Mouse (Mus musculus) CH12.LX (cell line): ENCODE measurements at regions not wholly inside any gene's neighbourhood (a gene's known extent, or its start where the extent isn't known, plus 50 kb on each side); places are given as distances from the start of the nearest gene placed in this dataset.

Experiments
- DNase-seq: peaks from one replicate; pipeline ENCODE4 v3.0.0-alpha.2; 2013; ENCODE audit errors: extremely low read depth
- H3K27ac ChIP-seq: 2 replicates; pipeline ENCODE4 v1.5.1; 2012; ENCODE audit warnings: low read depth, mild to moderate bottlenecking, control low read depth, moderate library complexity; ENCODE audit not compliant: insufficient read depth
- H3K27me3 ChIP-seq: replicated peaks from 2 replicates; pipeline ENCODE3; 2012; ENCODE audit warnings: inconsistent platforms
- H3K36me3 ChIP-seq, 2 experiments: replicated peaks in 1 of 2; 2 replicates each; pipeline versions ENCODE3 to v1.6.1; 2012; ENCODE audit warnings: inconsistent platforms in 1 of 2, low read length in 1 of 2, mild to moderate bottlenecking in 1 of 2, mixed read lengths in 1 of 2, moderate library complexity in 1 of 2; ENCODE audit not compliant: control insufficient read depth in 1 of 2, insufficient read depth in 1 of 2
- H3K4me1 ChIP-seq, 2 experiments: 2 replicates each; pipeline ENCODE4 v1.6.1; 2012; ENCODE audit warnings: inconsistent platforms in 1 of 2, moderate library complexity in 1 of 2; ENCODE audit not compliant: insufficient read depth in 2 of 2, control insufficient read depth in 1 of 2
- H3K4me2 ChIP-seq: 2 replicates; pipeline ENCODE4 v1.6.1; 2012; ENCODE audit warnings: low read depth, mild to moderate bottlenecking, control low read depth; ENCODE audit not compliant: poor library complexity, insufficient read depth, severe bottlenecking
- H3K4me3 ChIP-seq, 3 experiments: fragments of 150-350 bp in 1 of 3; sonication (generic) in 1 of 3; replicated peaks in 1 of 3; 2 replicates each; pipeline versions ENCODE3 to v1.5.1; 2011 to 2012; ENCODE audit warnings: low read depth in 2 of 3, low read length in 2 of 3, mild to moderate bottlenecking in 2 of 3, moderate library complexity in 2 of 3, control low read depth in 1 of 3, improper control_type of control experiment in 1 of 3, inconsistent platforms in 1 of 3, mixed read lengths in 1 of 3; ENCODE audit not compliant: poor library complexity in 1 of 3
- H3K79me2 ChIP-seq: replicated peaks from 2 replicates; pipeline ENCODE4 v1.6.1; 2012; ENCODE audit warnings: mild to moderate bottlenecking, moderate library complexity; ENCODE audit not compliant: control insufficient read depth, poor library complexity, insufficient read depth, severe bottlenecking; ENCODE audit errors: extremely low read depth
- H3K9ac ChIP-seq: 2 replicates; pipeline ENCODE4 v1.6.1; 2012; ENCODE audit warnings: low read depth, mild to moderate bottlenecking, control low read depth, moderate library complexity; ENCODE audit not compliant: insufficient read depth
- H3K9me3 ChIP-seq: replicated peaks from 2 replicates; pipeline ENCODE3; 2012; ENCODE audit warnings: low read length, inconsistent platforms, mixed read lengths
- CHD1 ChIP-seq: IDR thresholded peaks from 2 replicates; pipeline ENCODE4 v1.6.1; 2012; ENCODE audit warnings: low read depth, low read length, improper control_type of control experiment, inconsistent platforms
- CHD2 ChIP-seq: IDR thresholded peaks from 2 replicates; pipeline ENCODE4 v1.6.1; 2011; ENCODE audit warnings: low read length, improper control_type of control experiment
- CTCF ChIP-seq, 2 experiments: IDR thresholded peaks in 1 of 2; conservative IDR thresholded peaks in 1 of 2; 2 replicates each; pipeline ENCODE4 v1.5.1; 2011 to 2012; ENCODE audit warnings: low read depth in 2 of 2, low read length in 2 of 2, improper control_type of control experiment in 1 of 2, inconsistent platforms in 1 of 2, mild to moderate bottlenecking in 1 of 2, moderate library complexity in 1 of 2
- E2F4 ChIP-seq: IDR thresholded peaks from 2 replicates; pipeline ENCODE4 v1.6.1; 2011; ENCODE audit warnings: low read depth, low read length, improper control_type of control experiment; ENCODE audit not compliant: insufficient replicate concordance
- ELF1 ChIP-seq: IDR thresholded peaks from 2 replicates; pipeline ENCODE4 v1.6.1; 2014; ENCODE audit warnings: low read depth, mild to moderate bottlenecking, inconsistent platforms, low read length, improper control_type of control experiment
- EP300 ChIP-seq: IDR thresholded peaks from 2 replicates; pipeline ENCODE4 v1.6.1; 2011; ENCODE audit warnings: low read length, improper control_type of control experiment
- HCFC1 ChIP-seq: IDR thresholded peaks from 2 replicates; pipeline ENCODE4 v1.6.1; 2012; ENCODE audit warnings: low read depth, mild to moderate bottlenecking, inconsistent platforms, low read length, improper control_type of control experiment
- IRF4 ChIP-seq: IDR thresholded peaks from 2 replicates; pipeline ENCODE4 v1.6.1; 2014; ENCODE audit warnings: low read depth, mild to moderate bottlenecking, inconsistent platforms, low read length, improper control_type of control experiment
- JUND ChIP-seq: conservative IDR thresholded peaks from 2 replicates; pipeline ENCODE4 v1.6.1; 2011; ENCODE audit warnings: low read depth, low read length, improper control_type of control experiment
- MAFK ChIP-seq: IDR thresholded peaks from 2 replicates; pipeline ENCODE4 v1.6.1; 2011; ENCODE audit warnings: low read length, improper control_type of control experiment; ENCODE audit not compliant: insufficient replicate concordance
- MAZ ChIP-seq: IDR thresholded peaks from 2 replicates; pipeline ENCODE4 v1.6.1; 2012; ENCODE audit warnings: low read depth, mild to moderate bottlenecking, inconsistent platforms, low read length, improper control_type of control experiment, moderate library complexity
- NRF1 ChIP-seq: IDR thresholded peaks from 2 replicates; pipeline ENCODE4 v1.6.1; 2014; ENCODE audit warnings: low read depth, mild to moderate bottlenecking, inconsistent platforms, low read length, improper control_type of control experiment, moderate library complexity
- PAX5 ChIP-seq: IDR thresholded peaks from 2 replicates; pipeline ENCODE4 v1.6.1; 2012; ENCODE audit warnings: low read length, inconsistent platforms, mixed read lengths
- POLR2A ChIP-seq: IDR thresholded peaks from 2 replicates; pipeline ENCODE4 v1.6.1; 2011; ENCODE audit warnings: low read depth, mild to moderate bottlenecking, improper control_type of control experiment, low read length
- RAD21 ChIP-seq: IDR thresholded peaks from 2 replicates; pipeline ENCODE4 v1.6.1; 2011; ENCODE audit warnings: low read depth, mild to moderate bottlenecking, low read length, improper control_type of control experiment, moderate library complexity
- RCOR1 ChIP-seq: conservative IDR thresholded peaks from 2 replicates; pipeline ENCODE4 v1.6.1; 2012; ENCODE audit warnings: low read depth, mild to moderate bottlenecking, inconsistent platforms, low read length, improper control_type of control experiment
- SMC3 ChIP-seq: IDR thresholded peaks from 2 replicates; pipeline ENCODE4 v1.6.1; 2011; ENCODE audit warnings: low read depth, low read length, improper control_type of control experiment
- UBTF ChIP-seq: IDR thresholded peaks from 2 replicates; pipeline ENCODE4 v1.6.1; 2012; ENCODE audit warnings: low read depth, mild to moderate bottlenecking, inconsistent platforms, low read length, improper control_type of control experiment, moderate library complexity
- USF1 ChIP-seq: IDR thresholded peaks from 2 replicates; pipeline ENCODE4 v1.6.1; 2014; ENCODE audit warnings: low read depth, mild to moderate bottlenecking, inconsistent platforms, low read length, improper control_type of control experiment
- ZC3H11A ChIP-seq: IDR thresholded peaks from 2 replicates; pipeline ENCODE4 v1.6.1; 2012; ENCODE audit warnings: low read depth, mild to moderate bottlenecking, inconsistent platforms, low read length, improper control_type of control experiment
- ZNF384 ChIP-seq: IDR thresholded peaks from 2 replicates; pipeline ENCODE4 v1.6.1; 2012; ENCODE audit warnings: low read depth, low read length, improper control_type of control experiment, inconsistent platforms
- dilution Hi-C: fragments of 300-500 bp; cut with MboI; formaldehyde crosslinking; loops from 2 replicates; pipeline ENCODE4 v1.14.3; 2020; ENCODE audit warnings: low sequenced_read_pairs; ENCODE audit not compliant: extremely low pct_unique_long_range_greater_than_20kb, extremely low pct_ligation_motif_present
- in situ Hi-C: fragments of 300-500 bp; cut with MboI; formaldehyde crosslinking; loops from 3 replicates; pipeline ENCODE4 v1.14.3; 2019; ENCODE audit warnings: low sequenced_read_pairs, low pct_ligation_motif_present, low pct_unique_long_range_greater_than_20kb, mixed read lengths

- Histone ChIP-seq H3K27ac (no peak overlapping the region), H3K4me2 (no peak overlapping the region), H3K9ac (no peak overlapping the region), H3K36me3 (no peaks in the 10 kb centered on the region), H3K4me1 (no peaks in the 10 kb centered on the region), H3K79me2 (no peaks in the 10 kb centered on the region), H3K4me3 (no peak overlapping the region), H3K9me3 (peaks cover 90% of the 10 kb centered on the region), H3K27me3 (no peaks in the 10 kb centered on the region)
- TF ChIP-seq ZC3H11A, result no peak
- no peak for TF ChIP-seq CHD1
- no peak for TF ChIP-seq EP300
- no peak for TF ChIP-seq MAZ
- no peak for TF ChIP-seq NRF1
- dilution Hi-C loops, result no loop called here
- no peak for DNase-seq
- in situ Hi-C loops, result no loop called here
Measured at GRCm38 (mm10) chr1:119302349-119302995, 119.6 kb downstream of the Inhbb start.

GRCm38 (mm10) chr1:119301931-119302330 is 120.1 kb downstream of the Inhbb start:
- no peak overlapping the region for H3K27ac ChIP-seq
- H3K79me2 ChIP-seq, result no peaks in the 10 kb centered on the region
- no peak for DNase-seq
- in situ Hi-C loops (no loop called here), dilution Hi-C loops (no loop called here)
- no peak overlapping the region for H3K9ac ChIP-seq
- peaks cover 88% of the 10 kb centered on the region for H3K9me3 ChIP-seq
- H3K4me2 ChIP-seq, result no peak overlapping the region
- no peaks in the 10 kb centered on the region for H3K27me3 ChIP-seq
- TF ChIP-seq IRF4, result no peak
- TF ChIP-seq JUND, result no peak
- no peak for TF ChIP-seq ELF1
- no peak for TF ChIP-seq RAD21
- no peak for TF ChIP-seq POLR2A
- no peak for TF ChIP-seq ZNF384
- TF ChIP-seq USF1, result no peak
- no peak for TF ChIP-seq MAZ
- TF ChIP-seq CTCF (conservative IDR thresholded peaks at IDR 0.05 in 1 of 2, IDR thresholded peaks at IDR 0.05 in 1 of 2; ENCODE audit: low read depth in 2 of 2, low read length in 2 of 2), result no peak
- no peak for TF ChIP-seq SMC3
- no peak for TF ChIP-seq HCFC1
- TF ChIP-seq E2F4, result no peak
- no peak for TF ChIP-seq CHD2
- no peak for TF ChIP-seq RCOR1
- TF ChIP-seq PAX5, result no peak
- TF ChIP-seq UBTF, result no peak
- TF ChIP-seq MAFK, result no peak
- no peaks in the 10 kb centered on the region for H3K4me1 ChIP-seq
- no peaks in the 10 kb centered on the region for H3K36me3 ChIP-seq
- H3K4me3 ChIP-seq, result no peak overlapping the region
